Mouse (Mus musculus) spleen, adult 2 months (tissue): ENCODE data around the gene Noxred1.

Experiments used
- CTCF ChIP-seq: fragments of 200-500 bp; IDR thresholded peaks from 2 replicates; pipeline ENCODE4 v1.5.1; 2011; ENCODE audit warnings: mild to moderate bottlenecking, inconsistent platforms; ENCODE audit not compliant: insufficient read depth, insufficient read length, insufficient replicate concordance; ENCODE audit errors: extremely low read depth
- POLR2A ChIP-seq: fragments of 200-500 bp; IDR thresholded peaks from 2 replicates; pipeline ENCODE4 v1.6.1; 2011; ENCODE audit warnings: low read depth, low read length, inconsistent platforms

GRCm38 (mm10) chr12:87230379-87230895 is 8.1 kb downstream of the Noxred1 start:
- no peak for TF ChIP-seq CTCF
- TF ChIP-seq POLR2A = no peak
